In genomic region chr13:51656516-51657235, GRCm38 (mm10) we compare ENCODE assay signal across 24 mouse cellular contexts. TPM values are rescaled to one million over a fixed set of nuclear protein-coding genes. Genes with fewer than 3 reads are reported as not detected.
DNase-seq lines count a peak whose midpoint lies in the region; ATAC-seq and TF ChIP-seq lines count a peak whose summit lies in the region.
"Had no signal": no experiment of that assay in that cellular context is flagged by ENCODE, and none has a peak within 500 bp of the region (broad histone marks: within the 10 kb centered on the region; RNA-seq: fewer than 3 reads in every experiment).

No protein-coding gene starts in this region.

- no peak overlapping the region for H3K4me3 ChIP-seq in gastrocnemius, adult 2 months
- no peak overlapping the region for H3K4me3 ChIP-seq in kidney, adult 2 months (ENCODE audit: insufficient read depth, low read depth, low read length)
- H3K4me3 ChIP-seq in kidney, embryonic 15.5 days (replicated peaks) = no peak overlapping the region
- H3K4me3 ChIP-seq: embryonic facial prominence, embryonic 10.5 days; forebrain, embryonic 13.5 days; heart, embryonic 10.5 days; heart, embryonic 15.5 days; hindbrain, embryonic 13.5 days had no signal

- ATAC-seq in kidney, embryonic 15.5 days (replicated peaks; ENCODE audit: low FRiP score) = peak; percentile 76; the same call in 1 of the 2 replicates
- ATAC-seq: activated CD4-positive, CD25-positive, alpha-beta regulatory T cell, adult 4 months; forebrain, embryonic 13.5 days; forebrain, postnatal 0 days; Patski had no signal

- peaks cover 4% of the 10 kb centered on the region for H3K36me3 ChIP-seq in kidney, adult 2 months (ENCODE audit: control insufficient read depth, insufficient read depth, low read length)
- H3K36me3 ChIP-seq in kidney, embryonic 15.5 days = peaks cover 90% of the 10 kb centered on the region

- peaks cover 24% of the 10 kb centered on the region for H3K4me1 ChIP-seq in kidney, adult 2 months (ENCODE audit: control insufficient read depth, insufficient read depth, low read length)
- peaks cover 11% of the 10 kb centered on the region; the same call in 1 of the 2 replicates for H3K4me1 ChIP-seq in kidney, embryonic 15.5 days

- H3K4me2 ChIP-seq in kidney, embryonic 15.5 days = no peak overlapping the region
- H3K4me2 ChIP-seq: forebrain, embryonic 13.5 days; heart, embryonic 15.5 days; hindbrain, embryonic 13.5 days had no signal

- 56% methylated on average over 13 of the region's 13 CpGs for WGBS in kidney, adult 2 months
- 84% methylated on average over 13 of the region's 13 CpGs for WGBS in kidney, embryonic 15.5 days

- TF ChIP-seq CTCF in gastrocnemius, adult 2 months (IDR thresholded peaks at IDR 0.05) = no peak
- no peak for TF ChIP-seq CTCF in kidney, adult 2 months (conservative IDR thresholded peaks at IDR 0.05; ENCODE audit: insufficient read depth, insufficient read length, low read depth, low read length)

- DNase-seq in gastrocnemius, adult 2 months = no peak
- no peak for DNase-seq in gastrocnemius, postnatal 10 days
- DNase-seq in kidney, adult 2 months = peak; percentile 80
- DNase-seq in kidney, postnatal 25 days = peak; percentile 55 to 71
- DNase-seq in layer of hippocampus, adult 9-10 months (ENCODE audit: low spot score) = no peak
- DNase-seq in ovary, adult 18-20 months (ENCODE audit: low spot score) = no peak
- DNase-seq in cerebellum, postnatal 4 days (ENCODE audit: low spot score in 2 of 2) = no peak
- DNase-seq: adrenal gland, postnatal 14 days; cerebellum, adult 18-20 months; cerebellum, adult 9-11 months; cerebellum, postnatal 36 days; forebrain, postnatal 0 days; gastrocnemius, postnatal 36 days; heart, adult 18-20 months; heart, postnatal 14 days had no signal

- TF ChIP-seq POLR2A in kidney, adult 2 months (IDR thresholded peaks at IDR 0.05; ENCODE audit: low read depth, low read length) = no peak

- no peaks in the 10 kb centered on the region for H3K27me3 ChIP-seq in kidney, adult 2 months (replicated peaks; ENCODE audit: control insufficient read depth, insufficient read depth, low read length)
- no peaks in the 10 kb centered on the region for H3K27me3 ChIP-seq in kidney, embryonic 15.5 days
- H3K27me3 ChIP-seq: forebrain, embryonic 13.5 days; heart, embryonic 15.5 days; hindbrain, embryonic 13.5 days; Patski had no signal

- peak overlapping the region; percentile 61; the same call in 1 of the 2 replicates for H3K27ac ChIP-seq in gastrocnemius, adult 2 months
- peak overlapping the region; percentile 49 for H3K27ac ChIP-seq in kidney, adult 2 months (ENCODE audit: insufficient read depth, low read depth, low read length)
- peak overlapping the region; percentile 67 for H3K27ac ChIP-seq in kidney, embryonic 15.5 days
- H3K27ac ChIP-seq: embryonic facial prominence, embryonic 10.5 days; forebrain, embryonic 13.5 days; heart, embryonic 10.5 days; heart, embryonic 15.5 days; hindbrain, embryonic 13.5 days had no signal

- intact Hi-C loops in gastrocnemius, adult 2 months (cut with DNase I) = loop anchor here (10.0 kb wide), 1 partner anchor 568 kb away; no protein-coding TSS in a partner anchor

- H3K9me3 ChIP-seq in kidney, embryonic 15.5 days (replicated peaks) = no peaks in the 10 kb centered on the region
- H3K9me3 ChIP-seq: embryonic facial prominence, embryonic 10.5 days; forebrain, embryonic 13.5 days; heart, embryonic 10.5 days; heart, embryonic 15.5 days; hindbrain, embryonic 13.5 days had no signal

- no peak overlapping the region for H3K9ac ChIP-seq in kidney, embryonic 15.5 days
- H3K9ac ChIP-seq: forebrain, embryonic 13.5 days; forebrain, postnatal 0 days; heart, embryonic 15.5 days; hindbrain, embryonic 13.5 days had no signal

RNA-seq across cellular contexts. Expression of gene Secisbp2, which starts 5.2 kb away (rescaled TPM):
- 10 to 100 TPM; 11.1 to 11.7 TPM for total RNA-seq in gastrocnemius, adult 2 months (2021)
- 10 to 100 TPM in 1 of 2 experiments, 1 to 10 TPM in 1; 9.8 to 14.0 TPM for total RNA-seq in gastrocnemius, postnatal 10 days (2021)
- polyA plus RNA-seq in kidney, adult 2 months (2012; rRNA removed) = 23.4 and 26.1 TPM in 2 replicates
- polyA plus RNA-seq in kidney, embryonic 15.5 days (2015; fragmentation: Nextera tagmentation; extraction: Ambion mirVana) = 26.6 and 31.9 TPM in 2 replicates

RNA-seq across cellular contexts. Expression of gene Cks2, which starts 11.6 kb away (rescaled TPM):
- total RNA-seq in gastrocnemius, adult 2 months (2021) = not detected
- total RNA-seq in gastrocnemius, postnatal 10 days (2021) = 10 to 100 TPM; 14.5 to 17.7 TPM
- polyA plus RNA-seq in kidney, adult 2 months (2012; rRNA removed) = 34.8 and 36.5 TPM in 2 replicates
- polyA plus RNA-seq in kidney, embryonic 15.5 days (2015; fragmentation: Nextera tagmentation; extraction: Ambion mirVana) = 370 and 419 TPM in 2 replicates
- total RNA-seq: gastrocnemius, adult 18-20 months had no signal

Comparison
In these comparisons a context has a peak if more than half of its experiments do, and no peak if none do; other contexts are left out.
1. RNA of gene Cks2, which starts 11.6 kb away (total RNA-seq): 14.5 to 17.7 TPM in gastrocnemius, postnatal 10 days; not detected in gastrocnemius, adult 2 months; every median in the first group is over 10 times any median in the second.
2. DNase-seq: peak in kidney, adult 2 months (single experiment) and kidney, postnatal 25 days (2 of 2); none in gastrocnemius, adult 2 months (single experiment), gastrocnemius, postnatal 10 days (single experiment), layer of hippocampus, adult 9-10 months (single experiment), ovary, adult 18-20 months (single experiment) and cerebellum, postnatal 4 days (0 of 2).
3. Peak in every context shown above with its lines, with median percentiles within 50 percentile points of each other: H3K27ac ChIP-seq.